Mouse (Mus musculus) lung, adult 2 months (tissue): Measurements from ENCODE around the gene Nsdhl.

ENCODE experiments used
- CTCF ChIP-seq: fragments of 200-500 bp; IDR thresholded peaks from 2 replicates; pipeline ENCODE4 v1.5.1; 2011; ENCODE audit warnings: mild to moderate bottlenecking, low read length, control low read depth; ENCODE audit not compliant: insufficient read depth
- POLR2A ChIP-seq: fragments of 200-500 bp; IDR thresholded peaks from 2 replicates; pipeline ENCODE4 v1.6.1; 2011; ENCODE audit warnings: low read depth, mild to moderate bottlenecking, control low read depth, low read length, borderline replicate concordance; ENCODE audit errors: extremely low read depth

DNA sequence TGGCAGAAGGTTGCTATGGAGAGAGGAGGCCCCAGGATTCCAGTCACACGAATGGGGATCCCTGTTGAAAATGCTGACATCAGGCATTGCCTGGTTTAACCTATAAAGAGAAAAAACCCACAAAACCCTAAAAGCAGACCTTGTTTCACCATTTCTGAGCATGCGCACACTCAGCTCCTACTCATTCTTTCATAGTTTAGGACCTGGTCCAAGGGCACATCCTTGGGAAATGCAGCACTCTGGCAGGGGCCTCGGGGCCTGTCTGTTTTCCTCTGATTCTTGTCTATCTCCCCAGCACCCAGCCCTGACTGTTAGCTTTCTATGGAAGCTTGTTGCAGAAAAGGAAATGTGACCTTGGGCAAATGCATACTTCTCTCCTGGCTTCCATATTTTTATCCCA lies 72.2 kb downstream of the Nsdhl start:
- TF ChIP-seq CTCF (no peak), POLR2A (no peak)
